Mouse (Mus musculus) embryonic facial prominence, embryonic 14.5 days (tissue): ENCODE measurements around the gene Sesn1. TPM values are rescaled to one million over a fixed set of nuclear protein-coding genes. Genes with fewer than 3 reads are reported as not detected.
A peak's percentile ranks its signal among the peaks of the same experiment; 100 is the strongest.

Experiments used
- ATAC-seq: fragments of 200-750 bp; cut with Nextera tagmentation; 2 replicates; pipeline ENCODE4 v1.8.0; 2017; ENCODE audit warnings: low read depth, moderate number of reproducible peaks, moderate TSS enrichment
- DNase-seq: peaks from one replicate; pipeline ENCODE4 v3.0.0-alpha.2; 2015; ENCODE audit warnings: low spot score
- H3K27ac ChIP-seq: fragments of 300-500 bp; sonication (generic); replicated peaks from 2 replicates; pipeline ENCODE4 v1.5.1; 2014; ENCODE audit warnings: low read depth, mild to moderate bottlenecking, low read length, moderate library complexity
- H3K27me3 ChIP-seq: fragments of 300-500 bp; sonication (generic); replicated peaks from 2 replicates; pipeline ENCODE4 v1.6.1; 2014; ENCODE audit warnings: low read length; ENCODE audit not compliant: control insufficient read depth, insufficient read depth
- H3K36me3 ChIP-seq: fragments of 300-500 bp; sonication (generic); 2 replicates; pipeline ENCODE4 v1.6.1; 2014; ENCODE audit warnings: low read length, mixed read lengths; ENCODE audit not compliant: control insufficient read depth, insufficient read depth
- H3K4me1 ChIP-seq: fragments of 300-500 bp; sonication (generic); 2 replicates; pipeline ENCODE4 v1.6.1; 2014; ENCODE audit warnings: antibody characterized with exemption, low read length; ENCODE audit not compliant: control insufficient read depth, insufficient read depth
- H3K4me2 ChIP-seq: fragments of 300-500 bp; sonication (generic); 2 replicates; pipeline ENCODE4 v1.6.1; 2014; ENCODE audit warnings: low read depth, mild to moderate bottlenecking, low read length, moderate library complexity, mixed read lengths
- H3K4me3 ChIP-seq: fragments of 300-500 bp; sonication (generic); 2 replicates; pipeline ENCODE4 v1.5.1; 2014; ENCODE audit warnings: low read depth, mild to moderate bottlenecking, low read length
- H3K9ac ChIP-seq: fragments of 300-500 bp; sonication (generic); 2 replicates; pipeline ENCODE4 v1.6.1; 2014; ENCODE audit warnings: low read depth, mild to moderate bottlenecking, low read length, moderate library complexity, mixed read lengths
- H3K9me3 ChIP-seq: fragments of 300-500 bp; sonication (generic); 2 replicates; pipeline ENCODE4 v1.6.1; 2016; ENCODE audit warnings: low read length; ENCODE audit not compliant: control insufficient read depth
- WGBS: fragments of 180-500 bp; shearing (Covaris S2); extraction: QIAGEN DNeasy Blood & Tissue Kit; methylation state at CpG from one replicate; pipeline ENCODE4 v1.1.7; 2014; 5-methylcytosine and 5-hydroxymethylcytosine counted together
- polyA plus RNA-seq: library from polyadenylated mRNA; unstranded; fragments of >200 nt; fragmentation: Nextera tagmentation; extraction: Ambion mirVana; gene quantifications from 2 replicates; pipeline ENCODE4 v1.2.1, GENCODE M21; 2014

Gene Sesn1
- polyA plus RNA-seq, 1 experiment from 2014 or later = 52.0 TPM

- Histone ChIP-seq H3K9ac (no peak overlapping the region), H3K9me3 (no peaks in the 10 kb centered on the region), H3K4me3 (no peak overlapping the region), H3K27ac (no peak overlapping the region), H3K4me1 (no peaks in the 10 kb centered on the region), H3K4me2 (no peak overlapping the region), H3K27me3 (no peaks in the 10 kb centered on the region), H3K36me3 (no peaks in the 10 kb centered on the region)
- DNase-seq (no peak), ATAC-seq (no peak)
- 95% methylated on average over 14 of the region's 14 CpGs for WGBS
Observed at GRCm38 (mm10) chr10:41952850-41953527, 143.3 kb downstream of the Sesn1 start.

GRCm38 (mm10) chr10:41953528-41953864 lies 143.8 kb downstream of the Sesn1 start:
- WGBS = 90% methylated on average over 5 of the region's 5 CpGs
- no peaks in the 10 kb centered on the region; the same call in 1 of the 2 replicates for H3K9me3 ChIP-seq
- no peak overlapping the region for H3K4me3 ChIP-seq
- H3K36me3 ChIP-seq = no peaks in the 10 kb centered on the region
- DNase-seq (no peak), ATAC-seq (no peak)
- no peak overlapping the region for H3K9ac ChIP-seq
- no peaks in the 10 kb centered on the region for H3K4me1 ChIP-seq
- H3K27ac ChIP-seq = no peak overlapping the region
- H3K27me3 ChIP-seq = no peaks in the 10 kb centered on the region
- H3K4me2 ChIP-seq = no peak overlapping the region

- H3K27me3 ChIP-seq = no peaks in the 10 kb centered on the region
- H3K9ac ChIP-seq = no peak overlapping the region
- WGBS = 76% methylated on average over 18 of the region's 18 CpGs
- ATAC-seq (0 out of 2 replicates have a peak, but pooled peaks have one; percentile 30), DNase-seq (peak; percentile 63)
- H3K4me2 ChIP-seq = no peak overlapping the region
- no peak overlapping the region for H3K4me3 ChIP-seq
- H3K36me3 ChIP-seq = no peaks in the 10 kb centered on the region
- no peaks in the 10 kb centered on the region for H3K4me1 ChIP-seq
- no peaks in the 10 kb centered on the region; the same call in 1 of the 2 replicates for H3K9me3 ChIP-seq
- H3K27ac ChIP-seq = no peak overlapping the region
Observed at GRCm38 (mm10) chr10:41957421-41958225, 147.9 kb downstream of the Sesn1 start.

Other genes starting within 250 kb of the Sesn1 start
- 1.6 and 2.4 TPM in 2 replicates for gene Ccdc162, start 93.3 kb upstream of the Sesn1 start, polyA plus RNA-seq
- 18.1 and 20.1 TPM in 2 replicates for gene Cep57l1, start 64 bp upstream of the Sesn1 start, polyA plus RNA-seq
- 4.1 and 4.6 TPM in 2 replicates for gene Armc2, start 208.5 kb downstream of the Sesn1 start, polyA plus RNA-seq